Mouse (Mus musculus) embryo, embryonic 10 days (tissue): ENCODE data around the gene Igf2bp3.
A peak's percentile ranks its signal among the peaks of the same experiment; 100 is the strongest.

ENCODE experiments used
- DNase-seq: peaks from one replicate; pipeline ENCODE4 v3.0.0-alpha.2; 2015; ENCODE audit warnings: low spot score

Gene Igf2bp3

DNA sequence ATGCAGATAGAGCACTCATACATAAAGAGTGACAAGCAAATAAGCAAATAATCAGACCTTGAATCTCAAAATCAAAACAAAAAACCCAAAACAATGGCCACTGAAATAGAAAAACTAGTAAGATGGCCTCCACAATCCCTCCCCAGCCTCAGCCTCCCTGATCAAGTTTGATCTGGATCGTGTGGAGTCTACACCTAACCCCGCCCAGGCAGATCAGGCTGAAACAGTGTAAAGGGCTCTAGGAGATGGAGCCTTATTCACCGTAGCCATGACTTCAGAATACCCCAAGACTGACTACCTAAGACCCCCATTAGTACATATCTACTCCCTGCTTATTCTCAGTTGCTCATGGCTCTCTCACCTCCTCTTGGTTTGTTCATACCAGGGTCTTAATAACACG, 41.1 kb downstream of the Igf2bp3 start:
- DNase-seq = no peak

DNA sequence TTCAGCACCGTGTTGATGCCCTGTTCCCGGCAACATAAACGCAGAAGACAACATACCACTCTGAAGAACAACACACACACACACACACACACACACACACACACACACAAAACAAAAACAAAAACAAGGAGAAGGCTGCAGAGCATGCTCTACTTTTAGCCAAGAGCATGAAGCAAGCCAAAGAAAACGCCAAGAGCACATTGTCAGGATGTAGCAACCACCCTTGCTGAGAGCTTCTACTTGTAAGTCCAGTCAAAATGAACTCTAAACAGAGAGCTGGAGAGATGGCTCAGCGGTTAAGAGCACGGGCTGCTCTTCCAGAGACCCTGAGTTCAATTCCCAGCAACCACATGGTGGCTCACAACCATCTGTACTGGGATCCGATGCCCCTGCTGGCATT, 41.5 kb downstream of the Igf2bp3 start:
- no peak for DNase-seq

DNA sequence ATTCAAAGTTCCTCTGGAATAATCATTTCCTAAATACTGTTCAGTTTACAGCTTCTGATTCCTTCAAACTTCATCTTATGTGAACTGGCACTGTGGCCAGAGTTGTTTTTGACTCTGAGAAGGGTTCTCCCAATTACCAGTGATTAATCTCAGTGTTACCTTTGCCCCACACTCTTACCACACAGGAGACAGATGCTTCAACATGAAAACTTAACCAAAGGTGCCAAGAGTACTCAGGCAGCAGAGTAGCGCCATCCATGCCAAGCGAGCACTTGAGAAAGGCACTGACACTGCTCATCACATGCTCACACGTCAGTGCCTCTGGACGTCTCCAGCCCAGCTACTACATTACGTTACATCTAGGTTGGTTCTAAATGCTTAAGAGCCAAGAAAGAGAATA, 43.5 kb downstream of the Igf2bp3 start:
- DNase-seq = no peak

DNA sequence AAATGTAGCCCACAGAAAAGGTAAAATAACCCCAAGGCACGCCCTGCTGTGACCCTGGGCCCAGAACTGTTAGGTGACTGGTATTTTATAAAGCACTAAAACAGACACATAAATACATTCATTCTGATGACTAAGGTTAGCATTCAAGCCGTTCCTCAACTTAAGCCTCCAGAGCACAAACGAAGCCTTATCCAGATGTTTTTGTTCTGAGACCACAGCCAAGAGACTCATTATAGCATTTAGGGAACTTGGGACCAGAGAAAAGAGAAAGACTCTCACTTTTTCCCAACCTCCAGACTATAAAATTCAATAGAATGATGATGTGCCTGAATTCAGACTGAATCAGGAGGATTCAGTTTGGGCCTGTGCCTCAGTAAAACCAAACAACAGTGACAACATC, 46.1 kb downstream of the Igf2bp3 start:
- DNase-seq = no peak

DNA sequence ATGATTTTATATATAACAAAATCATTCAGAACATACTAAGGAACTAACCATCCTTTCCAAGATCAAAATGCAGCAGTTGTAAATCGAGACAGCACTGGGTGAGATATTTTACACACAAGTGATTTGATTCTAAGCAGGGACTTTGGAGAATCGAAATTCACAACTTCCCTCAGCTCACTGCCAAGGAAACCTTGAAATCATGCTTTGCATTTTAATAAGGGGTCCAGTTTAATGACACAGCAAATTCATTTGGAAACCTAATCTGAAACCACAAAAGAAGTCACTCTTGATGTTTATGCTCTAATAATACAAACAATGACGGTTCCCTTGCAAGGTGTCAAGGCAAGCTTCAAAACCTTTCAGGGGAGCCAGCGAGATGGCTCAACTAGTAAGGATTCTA, 47.4 kb downstream of the Igf2bp3 start:
- no peak for DNase-seq

DNA sequence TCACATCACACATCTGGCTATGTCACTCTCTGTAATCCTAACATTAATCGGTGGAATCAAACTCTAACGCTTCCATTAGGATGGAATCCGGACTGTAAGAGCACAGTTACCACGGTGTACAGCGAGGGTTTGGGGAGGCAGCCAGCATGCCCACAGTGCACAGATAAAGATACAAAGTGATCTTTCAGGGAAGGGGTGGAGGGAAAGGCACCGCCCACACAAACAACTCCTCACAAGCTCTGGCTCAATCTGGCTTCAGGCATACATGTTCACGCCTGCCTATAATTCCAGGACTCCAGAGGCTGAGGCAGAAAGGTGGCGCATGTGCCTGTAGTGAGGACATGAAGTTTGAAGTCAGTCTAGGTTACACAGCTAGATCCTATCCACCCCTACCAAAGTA, 48.4 kb downstream of the Igf2bp3 start:
- no peak for DNase-seq

DNA sequence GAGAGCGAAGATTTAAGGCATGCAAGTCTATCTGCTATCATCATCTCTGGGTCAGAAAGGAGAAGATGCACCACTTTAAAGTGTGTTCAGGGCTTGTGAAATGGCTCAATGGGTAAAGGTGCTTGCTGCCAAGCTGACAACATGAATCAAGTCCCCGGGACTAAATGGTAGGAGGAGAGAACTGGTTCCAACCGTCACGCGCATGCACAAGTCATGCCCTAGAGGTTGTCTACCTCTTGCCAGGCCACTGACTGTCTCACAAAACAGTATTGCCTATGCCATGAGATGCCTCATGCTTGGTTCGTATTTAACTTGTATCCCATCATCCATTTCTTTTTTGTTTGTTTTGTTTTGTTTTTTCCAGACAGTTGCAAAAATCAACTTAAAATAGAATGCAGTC, 48.9 kb downstream of the Igf2bp3 start:
- DNase-seq = no peak

DNA sequence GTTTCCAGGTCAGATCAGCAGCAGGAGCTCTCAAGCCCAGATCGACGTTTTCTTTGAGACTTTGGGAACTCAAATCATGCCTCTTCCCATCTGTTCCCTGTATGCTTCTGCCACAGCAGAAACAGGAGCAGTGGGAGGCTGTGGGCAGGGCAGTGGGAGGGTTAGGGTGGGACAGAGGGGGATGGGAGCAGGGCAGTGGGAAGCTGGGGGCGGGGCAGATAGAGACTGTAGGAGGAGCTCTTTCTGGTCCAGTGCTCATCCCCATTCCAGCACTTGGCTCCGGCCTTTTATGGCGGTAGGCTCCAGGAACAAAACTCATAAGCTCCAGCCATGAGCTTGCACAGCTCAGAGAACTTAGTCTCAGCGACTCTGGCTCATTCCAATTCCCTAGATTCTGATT, 49.7 kb downstream of the Igf2bp3 start:
- peak; percentile 39 for DNase-seq

DNA sequence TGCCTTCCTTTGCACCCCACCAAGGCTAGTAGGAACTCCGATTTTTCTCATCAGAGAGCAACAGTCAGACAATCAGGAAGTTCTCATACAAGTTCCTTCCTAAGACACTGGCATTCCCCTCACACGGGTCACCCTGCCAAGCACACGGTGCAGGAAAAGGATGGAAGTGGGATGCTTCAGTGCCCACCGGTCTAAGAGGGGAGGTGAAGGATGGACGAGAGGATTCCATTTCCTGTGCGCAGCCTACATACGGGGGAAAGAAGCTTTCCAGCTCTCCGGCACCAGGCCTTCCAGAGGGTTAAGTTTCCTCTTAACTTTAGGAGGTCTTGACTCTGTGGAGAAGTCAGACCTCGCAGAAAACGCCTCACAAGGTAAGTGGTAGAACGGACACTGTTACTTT, 50.1 kb downstream of the Igf2bp3 start:
- DNase-seq = no peak

DNA sequence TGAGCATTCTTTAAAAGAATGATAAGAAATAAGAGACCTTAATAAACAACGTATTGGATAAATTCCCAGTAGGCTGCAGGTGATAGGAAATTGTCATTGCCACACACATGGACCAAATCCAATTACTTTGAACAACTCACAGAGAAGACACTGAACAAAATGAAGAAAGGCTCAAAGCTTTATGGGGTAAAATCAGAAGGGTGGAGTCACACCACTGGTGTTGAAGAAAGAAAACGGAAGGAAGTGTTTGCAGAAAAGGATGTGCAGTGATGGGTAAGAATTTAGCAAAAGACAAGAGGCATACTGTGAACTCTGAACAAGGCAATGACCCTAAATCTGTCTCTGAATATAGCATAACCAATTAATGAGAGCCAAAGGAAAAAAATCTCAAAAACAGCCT, 54.8 kb downstream of the Igf2bp3 start:
- no peak for DNase-seq

DNA sequence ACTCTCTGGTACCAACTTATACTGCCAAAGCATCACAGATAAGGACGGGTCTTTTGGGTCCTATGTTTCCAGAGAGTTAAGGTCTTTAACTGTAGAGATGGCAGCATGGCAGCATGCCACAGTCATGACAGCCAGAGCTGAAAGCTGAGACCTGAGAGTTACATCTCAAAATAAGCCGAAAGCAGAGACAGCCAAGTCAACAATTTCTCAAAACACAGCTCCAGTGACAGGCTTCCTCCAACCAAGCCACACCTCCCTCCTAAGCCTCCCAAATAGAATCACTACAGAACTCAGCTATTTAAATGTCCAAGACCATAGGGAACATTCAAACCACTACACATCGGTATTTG, 58.0 kb downstream of the Igf2bp3 start:
- DNase-seq = no peak

DNA sequence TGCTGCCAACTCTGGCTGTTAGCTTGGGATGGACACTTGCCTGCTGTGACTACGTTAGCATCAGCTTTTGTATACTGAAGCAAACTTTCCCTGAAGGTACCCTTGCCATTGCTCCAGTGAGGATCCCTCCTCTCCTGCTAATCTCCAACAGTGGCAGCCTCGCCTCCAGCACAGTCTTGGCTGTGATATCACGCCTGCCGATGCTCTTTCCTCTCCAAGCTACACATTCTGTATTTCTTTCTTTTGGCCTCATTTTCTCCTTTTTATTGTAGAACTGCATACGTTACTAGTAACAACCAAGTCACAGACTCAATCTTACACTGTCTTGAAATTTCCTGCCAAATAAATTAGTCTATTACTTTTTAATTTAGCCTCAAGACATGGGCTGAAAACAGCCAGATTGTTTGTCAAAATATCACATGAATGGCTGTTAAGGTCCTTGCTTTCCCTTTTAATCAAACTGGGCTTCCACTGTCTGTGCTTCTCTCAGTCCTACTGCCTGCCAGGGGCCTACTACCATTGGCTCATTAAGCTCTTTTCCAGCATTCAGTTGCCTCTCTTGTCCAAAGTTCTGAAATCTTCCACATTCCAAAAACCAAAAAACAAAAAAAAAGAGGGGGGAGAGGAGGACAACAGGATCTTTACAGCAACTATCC, 58.5 kb downstream of the Igf2bp3 start:
- no peak for DNase-seq

DNA sequence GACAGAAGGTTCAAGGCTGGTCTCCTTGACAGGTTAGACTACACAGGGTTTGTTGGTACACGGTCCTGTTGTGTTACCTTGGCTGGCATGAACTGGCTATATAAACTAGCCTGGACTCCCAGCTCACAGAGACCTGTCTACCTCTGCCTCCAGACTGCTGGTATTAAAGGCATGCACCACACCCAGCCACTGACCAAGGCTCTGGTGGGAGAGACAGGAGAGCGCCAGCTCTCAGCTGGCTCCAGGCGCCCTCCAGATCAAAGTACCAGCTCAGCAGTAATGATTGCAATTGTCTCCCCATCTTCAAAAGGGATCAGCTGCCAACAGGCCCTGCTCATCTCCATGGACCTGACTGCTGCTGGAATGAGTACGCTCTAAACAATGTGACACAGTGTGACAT, 63.3 kb downstream of the Igf2bp3 start:
- DNase-seq = no peak

DNA sequence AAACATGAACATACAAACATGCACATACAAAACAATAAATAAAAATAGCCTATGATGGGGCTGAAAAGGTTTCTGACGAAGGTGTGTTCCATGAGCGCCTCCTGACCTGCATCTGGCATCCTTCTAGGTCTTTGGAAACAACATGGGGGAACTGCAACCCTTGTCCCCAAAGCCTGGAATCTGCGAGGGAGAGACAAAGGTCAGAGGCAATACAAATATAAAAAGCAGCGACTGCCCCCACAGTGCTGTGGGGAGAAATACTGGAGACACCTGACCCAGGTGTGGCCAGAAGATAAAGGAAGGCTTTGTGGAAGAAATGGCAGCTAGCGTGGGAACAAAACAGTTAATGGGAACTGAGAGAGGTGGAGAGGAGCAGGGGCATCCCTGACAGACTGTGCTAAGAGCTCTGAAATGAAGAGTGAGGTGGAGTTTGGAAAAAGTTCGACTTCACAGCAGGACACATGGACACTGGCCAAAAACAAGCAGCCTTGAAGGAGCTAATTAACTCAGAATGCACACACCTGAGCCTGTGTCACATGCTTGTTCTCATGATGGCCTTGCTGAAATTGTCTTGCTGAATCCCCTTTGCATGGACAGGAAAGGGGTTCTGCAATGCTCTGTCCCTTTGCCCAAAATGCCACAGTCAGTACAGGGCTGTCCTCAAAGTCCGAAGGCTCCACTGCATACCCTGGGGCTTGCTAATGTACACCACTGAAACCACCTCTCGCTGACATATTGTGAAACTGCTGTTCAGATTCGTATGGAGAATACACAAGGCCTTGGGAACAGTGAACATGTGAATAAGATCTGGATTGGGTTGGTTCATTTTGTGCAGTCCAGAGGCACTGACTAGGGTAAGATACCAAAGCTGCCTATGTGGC, 64.2 kb downstream of the Igf2bp3 start:
- no peak for DNase-seq

DNA sequence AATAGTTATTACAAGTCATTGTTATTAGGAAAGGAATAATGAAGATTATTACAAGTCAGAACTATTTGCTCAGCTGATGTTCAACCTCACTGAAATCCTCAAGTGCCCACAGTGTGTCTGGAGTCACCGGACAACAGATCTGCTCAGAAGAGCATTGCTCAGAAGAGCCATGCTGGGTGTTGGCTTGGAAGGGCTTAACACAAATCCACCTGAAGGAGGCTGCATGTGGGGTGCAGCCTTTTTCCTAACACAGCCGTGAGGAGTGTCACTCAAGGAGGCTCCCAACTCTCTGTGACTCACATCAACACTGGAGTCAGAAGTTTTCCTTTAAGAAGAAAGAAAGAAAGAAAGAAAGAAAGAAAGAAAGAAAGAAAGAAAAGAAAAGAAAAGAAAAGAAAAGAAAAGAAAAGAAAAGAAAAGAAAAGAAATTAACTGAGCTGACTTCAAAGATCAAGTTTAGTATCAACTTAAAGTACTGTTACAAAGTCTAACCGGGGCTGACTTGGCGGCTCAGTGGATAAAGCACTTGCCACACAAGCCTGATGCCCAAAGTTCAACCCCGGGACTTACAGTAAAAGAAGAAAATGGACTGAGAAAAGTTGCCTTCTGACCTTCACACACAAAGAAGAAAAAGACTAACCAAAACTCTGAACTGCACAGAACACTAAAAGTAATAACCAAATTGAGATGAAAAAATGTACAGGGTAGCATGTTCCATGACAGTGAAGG, 65.4 kb downstream of the Igf2bp3 start:
- DNase-seq = no peak

DNA sequence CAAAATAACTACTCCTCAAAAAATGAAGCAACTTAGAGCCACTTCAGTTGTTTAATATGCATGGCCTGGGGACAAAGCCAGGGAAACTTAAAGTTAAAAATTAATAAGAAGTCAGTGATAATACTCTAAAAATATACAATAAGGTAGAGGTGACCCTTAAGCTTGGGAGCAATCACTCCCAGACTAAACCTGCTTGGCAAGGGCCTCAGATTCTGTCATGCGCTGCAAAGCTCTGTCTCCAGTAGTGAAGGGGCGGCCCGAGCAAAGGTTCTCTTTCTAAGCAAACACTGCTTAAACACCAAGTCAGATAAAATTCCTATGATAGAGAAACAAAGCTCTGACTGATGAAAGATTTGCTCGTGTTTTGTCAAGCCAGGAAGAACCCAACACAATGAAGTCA, 66.0 kb downstream of the Igf2bp3 start:
- no peak for DNase-seq

DNA sequence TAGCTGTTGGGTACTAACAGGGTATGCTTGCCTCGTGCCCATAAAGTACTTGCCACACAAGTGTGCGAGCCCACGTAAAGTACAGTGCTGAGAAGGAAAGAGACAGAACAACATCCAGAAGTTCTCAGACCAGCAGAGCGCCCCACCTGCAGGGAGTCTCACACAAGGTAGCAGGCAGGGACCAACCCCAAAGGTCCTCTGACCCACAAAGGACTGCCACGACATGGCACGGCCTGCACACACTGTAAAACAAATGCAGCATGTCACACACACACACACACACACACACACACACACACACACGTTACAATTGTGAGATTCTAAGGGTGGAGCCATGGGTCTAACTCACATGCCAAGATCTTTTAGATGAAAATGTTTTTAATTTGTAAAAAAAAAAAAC, 66.4 kb downstream of the Igf2bp3 start:
- no peak for DNase-seq

DNA sequence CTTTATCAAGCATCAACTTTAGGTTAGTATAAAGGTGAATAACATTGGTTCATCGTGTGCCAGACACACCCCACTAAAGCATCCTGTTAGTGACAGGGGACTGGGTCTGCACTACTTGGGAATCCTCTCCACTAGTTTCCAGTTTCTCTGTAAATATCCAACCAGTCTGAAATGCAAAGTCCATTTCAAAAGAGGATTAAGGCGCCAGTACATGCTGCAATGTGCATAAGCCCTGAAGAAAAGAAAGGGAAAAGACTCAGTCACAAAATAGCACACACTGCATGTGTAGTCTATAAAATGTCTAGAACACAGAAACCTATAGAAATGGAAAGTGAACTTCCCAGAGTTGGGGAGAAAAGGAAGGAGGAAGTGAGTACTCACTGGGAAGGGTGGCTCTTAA, 68.3 kb downstream of the Igf2bp3 start:
- DNase-seq = no peak

DNA sequence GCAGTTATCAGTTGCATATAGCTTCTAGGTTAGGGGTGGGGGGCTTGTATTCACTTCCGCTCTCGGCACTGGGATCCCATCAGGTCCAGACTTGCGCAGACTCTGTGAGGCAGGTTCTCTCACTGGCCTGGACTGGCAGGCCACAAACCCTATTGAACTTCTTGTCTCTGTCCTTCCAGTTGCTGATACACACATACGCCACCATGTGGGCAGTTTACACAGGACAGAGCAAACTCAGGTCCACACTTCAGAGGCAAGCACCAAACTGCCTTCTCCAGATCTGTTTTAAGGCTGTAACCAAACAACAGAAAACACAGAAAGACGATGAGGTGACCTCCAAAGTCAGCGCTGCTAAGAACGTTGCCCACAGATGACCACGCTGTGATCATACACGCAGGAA, 72.3 kb downstream of the Igf2bp3 start:
- DNase-seq = peak; percentile 41

DNA sequence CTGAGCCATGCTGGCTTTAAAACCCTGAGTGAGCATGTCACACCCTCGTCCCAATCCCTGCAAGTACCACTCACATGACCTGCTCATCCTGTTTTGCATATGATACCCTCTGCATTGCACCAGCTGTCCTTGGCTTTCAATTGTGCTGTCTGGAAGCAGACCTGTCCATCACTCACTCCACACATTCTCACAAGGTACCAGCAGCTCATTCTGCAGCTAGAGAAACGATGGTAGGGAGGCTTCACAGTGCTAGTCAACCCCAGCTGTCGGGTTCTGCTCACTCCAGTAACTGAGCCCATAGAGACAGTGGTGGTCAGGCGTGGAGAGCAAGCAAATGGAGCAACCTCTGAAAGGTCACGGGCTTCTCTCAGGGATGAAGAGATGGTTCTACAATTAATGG, 73.6 kb downstream of the Igf2bp3 start:
- DNase-seq = no peak

DNA sequence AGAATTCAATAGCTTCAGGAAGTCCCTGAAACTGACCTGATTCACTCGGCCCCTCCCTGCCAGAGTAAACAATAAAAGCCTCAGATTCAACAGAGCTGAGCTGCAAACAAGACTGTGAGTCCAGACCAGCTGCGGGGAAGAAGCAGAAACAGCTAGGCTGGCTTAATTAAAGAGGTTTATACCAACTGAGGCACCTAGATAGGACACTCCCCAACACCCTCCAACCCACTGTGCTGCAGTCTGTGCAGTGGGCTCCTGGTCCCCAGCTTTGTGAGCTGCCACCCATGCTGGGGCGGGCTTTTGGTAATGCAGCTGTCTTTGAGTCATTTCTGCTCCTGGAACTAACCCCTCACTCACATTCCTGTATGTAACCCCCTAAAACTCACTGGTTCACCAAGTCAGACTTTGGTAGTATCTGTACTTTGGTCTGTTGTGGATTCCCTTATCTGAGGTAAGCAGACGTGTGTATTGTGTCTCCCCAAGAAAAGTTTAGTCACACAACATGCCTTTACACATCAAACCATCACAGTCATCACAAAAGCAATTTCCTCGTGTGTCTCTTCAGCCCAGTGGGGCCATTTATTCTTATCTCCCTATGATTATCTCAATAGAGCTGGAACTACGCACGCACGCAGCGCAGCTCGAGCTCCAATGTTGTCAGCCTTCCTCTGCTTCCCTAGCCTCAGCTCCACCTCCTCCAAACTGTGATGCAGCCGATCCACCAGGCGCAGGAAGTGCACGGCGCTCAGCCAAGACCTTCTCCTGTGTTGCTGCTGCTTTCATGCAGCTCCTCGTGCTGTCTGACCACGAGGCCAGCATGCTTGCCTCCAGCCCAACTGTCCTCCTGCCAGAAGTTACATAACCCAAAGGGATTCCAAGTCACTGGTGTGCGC, 76.4 kb downstream of the Igf2bp3 start:
- no peak for DNase-seq

DNA sequence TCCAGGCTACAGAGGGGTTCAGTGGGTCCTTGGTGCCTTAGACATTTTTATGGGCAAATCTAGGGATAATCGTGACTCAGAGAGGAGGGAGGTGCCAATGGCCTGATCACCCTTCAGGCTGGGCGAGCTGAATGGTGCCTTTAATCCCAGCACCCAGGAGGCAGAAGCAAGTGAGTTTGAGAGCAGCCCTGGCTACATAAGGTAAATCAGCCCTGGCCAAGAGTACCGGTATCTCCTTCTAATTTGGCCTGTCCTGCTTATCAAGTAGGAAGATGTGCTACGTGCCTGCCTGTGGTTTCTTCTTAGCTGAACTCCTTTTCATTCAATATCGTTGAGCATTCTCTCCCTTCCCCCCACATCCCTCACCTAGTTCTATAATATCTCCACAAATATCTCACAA, 78.0 kb downstream of the Igf2bp3 start:
- DNase-seq = no peak
